Mouse (Mus musculus) spleen, adult 2 months (tissue): ENCODE measurements around the gene AW011738.

Source experiments
- CTCF ChIP-seq: fragments of 200-500 bp; IDR thresholded peaks from 2 replicates; pipeline ENCODE4 v1.5.1; 2011; ENCODE audit warnings: mild to moderate bottlenecking, inconsistent platforms; ENCODE audit not compliant: insufficient read depth, insufficient read length, insufficient replicate concordance; ENCODE audit errors: extremely low read depth
- POLR2A ChIP-seq: fragments of 200-500 bp; IDR thresholded peaks from 2 replicates; pipeline ENCODE4 v1.6.1; 2011; ENCODE audit warnings: low read depth, low read length, inconsistent platforms

DNA sequence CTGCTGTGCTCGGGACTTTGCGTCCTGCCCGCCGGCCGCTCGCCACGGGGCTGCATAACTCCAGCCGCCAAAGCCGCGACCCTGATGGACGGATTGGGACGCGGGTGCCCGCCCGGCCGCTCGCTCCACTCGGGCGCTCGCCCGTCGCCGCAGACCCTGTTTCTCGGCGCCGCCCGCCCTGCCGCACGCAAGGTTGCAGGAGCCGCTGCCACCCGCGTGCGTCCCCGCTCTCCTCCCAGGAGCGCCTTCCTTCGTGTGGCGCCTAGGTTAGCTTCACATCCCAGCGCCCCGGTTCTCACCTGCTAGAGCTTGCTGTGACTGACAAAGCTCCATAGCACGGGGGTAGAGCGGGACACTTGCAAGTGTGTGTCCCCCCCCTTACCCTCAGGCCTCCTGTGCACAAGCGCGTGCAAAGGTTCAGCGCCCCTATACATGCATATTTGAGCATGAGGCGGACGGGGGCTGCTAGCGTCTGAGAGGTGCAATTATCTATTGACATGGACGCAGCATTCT, 31.7 kb downstream of the AW011738 start, which contains the start of gene Plekhn1:
- TF ChIP-seq POLR2A, result no peak
- TF ChIP-seq CTCF, result no peak
